Mouse (Mus musculus): ENCODE data around the gene Tff3. TPM values are rescaled to one million over a fixed set of nuclear protein-coding genes. Genes with fewer than 3 reads are reported as not detected.

Gene Tff3
- not detected in 2 replicates for total RNA-seq (2023)

DNA sequence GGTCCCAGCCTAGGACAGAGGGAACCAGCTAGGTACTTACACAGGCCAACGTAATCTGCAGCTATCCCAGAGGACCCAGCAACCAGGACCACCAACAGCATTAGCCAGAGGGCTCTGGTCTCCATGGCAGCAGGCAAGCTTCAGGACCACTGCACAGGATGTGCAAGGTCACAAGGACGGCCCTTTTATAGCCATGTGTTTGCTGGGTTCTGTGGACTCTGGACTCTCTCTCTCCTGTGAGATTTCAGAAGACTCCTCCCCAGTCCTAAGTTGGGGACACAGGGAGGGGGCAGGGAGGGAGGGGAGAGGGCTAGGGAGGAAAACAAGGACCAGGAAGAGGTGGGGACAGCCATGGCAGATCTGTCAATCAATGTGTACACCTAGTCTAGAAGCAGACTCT is at the start of gene Tff3:
TSS of gene Tff3 (minus strand) at position 195 of the 400 bp plus-strand sequence.

DNA sequence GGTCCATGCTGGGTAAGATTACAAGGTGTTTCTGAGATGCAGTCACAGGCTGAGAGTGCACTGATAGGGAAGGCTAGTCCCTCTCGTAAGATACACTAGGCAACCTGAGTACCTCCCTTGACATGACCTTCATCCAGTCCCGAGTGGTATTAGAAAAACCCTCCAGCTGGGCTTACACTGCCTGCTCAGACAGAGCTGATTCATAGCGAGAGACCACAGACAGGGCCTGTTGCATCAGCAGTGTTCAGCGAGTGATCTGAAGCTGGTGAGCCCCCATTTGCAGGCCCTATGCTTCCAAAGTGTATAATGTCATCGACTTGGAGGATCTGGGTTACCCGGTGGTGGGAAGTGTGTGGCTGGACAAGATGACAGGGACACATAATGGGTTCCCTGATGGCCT is 35.7 kb upstream of the Tff3 start, which contains the start of gene Tff1:
TSS of gene Tff1 (minus strand) at position 151 of the 400 bp plus-strand sequence.

DNA sequence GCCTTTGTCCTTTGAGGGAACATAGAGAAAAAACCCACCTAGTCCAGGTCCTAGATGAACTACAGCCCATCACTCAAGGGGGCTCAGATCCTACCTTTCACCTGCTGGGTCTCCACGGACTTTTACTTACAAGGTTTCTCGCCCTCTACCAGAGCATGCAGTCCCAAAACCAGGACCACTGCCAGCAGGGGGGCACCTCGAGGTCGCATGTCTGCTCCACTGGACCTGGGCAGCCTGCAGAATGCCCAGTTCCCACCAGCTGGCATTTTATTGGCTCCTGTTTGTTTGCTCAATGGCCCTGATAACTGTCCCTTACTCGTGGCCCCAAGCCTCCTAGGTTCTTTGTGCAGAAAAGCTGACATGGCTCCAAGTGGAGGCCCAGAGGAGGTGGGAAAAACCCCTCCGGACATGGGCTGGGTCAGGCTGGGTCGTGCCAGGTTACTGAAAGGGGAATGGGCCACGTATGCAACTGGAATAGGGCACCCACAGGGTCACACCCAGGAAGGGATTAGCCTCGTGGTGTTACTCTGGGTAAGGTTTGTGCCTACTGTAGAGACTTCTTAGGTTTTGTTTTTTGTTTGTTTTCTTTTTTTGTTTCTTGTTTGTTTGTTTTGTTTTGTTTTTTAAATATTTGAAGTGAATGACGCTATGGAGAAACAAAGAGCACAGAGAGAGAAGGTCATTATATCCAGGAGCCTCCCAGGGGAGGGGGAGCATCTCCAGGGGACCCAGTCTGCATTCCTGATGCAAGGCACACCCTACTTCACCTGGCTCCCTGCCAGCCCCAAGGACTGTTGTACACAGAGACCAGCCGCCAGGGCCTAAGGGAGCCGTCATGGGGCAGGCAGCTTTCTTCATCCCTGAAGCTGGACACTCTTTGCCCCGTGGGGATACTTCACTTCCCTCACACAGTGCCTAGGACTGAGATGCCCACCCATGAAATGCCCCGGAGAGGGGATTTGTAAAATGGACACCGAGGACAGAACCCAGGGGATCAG is 14.9 kb upstream of the Tff3 start, which contains the start of gene Tff2:
TSS of gene Tff2 (minus strand) at position 243 of the 998 bp plus-strand sequence.

Other genes starting within 250 kb of the Tff3 start
- not detected in 2 replicates for gene Glp1r, start 227.8 kb downstream of the Tff3 start, total RNA-seq (2023)
- gene Umodl1, start 175.0 kb downstream of the Tff3 start, total RNA-seq (2023): not detected in 2 replicates
- 64.8 and 82.2 TPM in 2 replicates for gene Abcg1, start 72.0 kb downstream of the Tff3 start, total RNA-seq (2023)
- gene Tff2, start 14.6 kb upstream of the Tff3 start, total RNA-seq (2023): not detected in 2 replicates
- not detected in 2 replicates for gene Tff1, start 35.6 kb upstream of the Tff3 start, total RNA-seq (2023)
- gene Tmprss3, start 69.3 kb upstream of the Tff3 start, total RNA-seq (2023): 1.7 and 2.9 TPM in 2 replicates
- gene Ubash3a, start 78.2 kb upstream of the Tff3 start, total RNA-seq (2023): 4.2 and 5.4 TPM in 2 replicates
- 3.3 and 3.4 TPM in 2 replicates for gene Rsph1, start 147.7 kb upstream of the Tff3 start, total RNA-seq (2023)
- gene Slc37a1, start 157.1 kb upstream of the Tff3 start, total RNA-seq (2023): 28.5 and 37.9 TPM in 2 replicates

Measured in neutrophil, adult 65 days (primary cell).